Mouse (Mus musculus): ENCODE measurements around the gene Cd38.

Cd38 gene

DNA sequence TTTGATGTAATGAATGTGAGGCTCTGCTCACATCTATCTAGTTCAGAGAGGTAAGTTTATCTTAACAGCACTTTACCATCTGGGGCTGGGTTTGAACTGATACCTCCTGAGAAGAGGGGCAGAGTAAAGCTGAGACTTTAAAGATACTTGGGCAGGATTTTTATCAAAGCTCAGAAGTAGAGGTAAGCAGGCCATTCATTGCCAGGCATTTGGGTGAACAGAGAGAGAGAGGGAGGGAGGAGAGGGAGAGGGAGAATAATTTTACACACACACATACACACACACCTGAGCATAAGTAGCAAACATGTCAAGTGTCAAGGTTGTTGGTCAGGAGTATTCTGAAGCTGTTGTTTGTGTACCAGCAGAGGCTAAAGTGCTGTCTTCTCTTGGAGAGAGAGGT lies at the start of gene Cd38:
TSS of gene Cd38 (plus strand) at position 301 of the 400 bp plus-strand sequence.
- no peak for DNase-seq

DNA sequence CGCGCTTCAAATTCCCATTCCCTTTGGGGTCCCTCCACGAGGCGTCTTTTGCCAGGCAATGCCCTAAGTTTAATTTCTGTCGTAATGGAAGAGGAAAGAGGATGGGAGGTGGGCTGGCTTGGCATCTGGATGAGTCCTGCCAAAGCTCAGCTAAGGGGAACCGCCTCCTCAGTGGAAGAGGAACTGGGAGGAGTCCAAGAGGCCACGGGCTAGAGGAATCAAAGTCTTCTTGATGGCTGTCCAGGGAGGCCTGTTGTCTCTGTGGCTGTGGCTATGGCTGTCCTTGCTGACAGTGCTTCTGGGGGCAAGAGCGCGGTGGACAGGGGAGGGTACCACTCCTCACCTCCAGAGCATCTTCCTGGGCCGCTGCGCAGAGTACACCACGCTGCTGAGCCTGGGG lies 49.7 kb upstream of the Cd38 start, which contains the start of gene Bst1:
TSS of gene Bst1 (plus strand) at position 191 of the 400 bp plus-strand sequence.
- DNase-seq, result peak; percentile 49

DNA sequence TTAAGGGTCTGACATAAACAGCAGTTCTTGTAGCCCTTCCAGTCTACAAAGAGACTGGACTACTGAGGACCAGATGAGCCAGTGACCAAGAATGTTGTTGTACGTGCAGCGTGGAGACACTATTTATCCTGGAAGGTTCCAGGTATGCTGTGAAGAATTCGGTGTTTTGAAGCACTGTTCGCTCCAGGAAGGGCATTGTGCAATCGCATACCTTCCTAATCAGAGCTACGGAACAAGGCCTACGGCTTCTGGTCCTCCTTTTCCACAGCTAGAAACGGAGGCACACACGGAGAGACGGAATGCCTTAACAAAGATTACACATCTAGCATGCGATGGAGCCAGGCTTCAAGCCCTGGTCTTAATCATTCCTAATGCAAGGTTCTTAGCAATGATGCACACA lies 47.6 kb upstream of the Cd38 start:
- peak; percentile 78 for DNase-seq

DNA sequence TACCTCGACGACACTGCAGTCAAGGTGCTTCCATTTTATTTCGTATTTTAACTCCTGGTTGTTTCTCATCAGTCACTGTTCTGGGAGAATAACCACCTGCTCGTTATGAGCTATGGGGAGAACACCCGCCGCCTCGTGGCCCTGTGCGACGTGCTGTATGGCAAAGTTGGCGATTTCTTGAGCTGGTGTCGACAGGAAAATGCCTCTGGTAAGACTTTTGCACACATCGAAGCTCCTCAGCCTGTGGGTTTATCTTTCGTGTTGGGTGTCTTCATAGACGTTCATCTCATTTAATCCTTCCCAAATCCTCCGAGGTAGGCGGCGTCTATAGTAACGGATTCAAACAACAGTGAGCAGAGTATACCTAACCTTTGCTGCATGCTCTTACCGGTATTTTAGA lies 46.8 kb upstream of the Cd38 start, which contains the start of gene Fbxl5:
TSS of gene Fbxl5 (minus strand) at position 101 of the 400 bp plus-strand sequence.
- no peak for DNase-seq

DNA sequence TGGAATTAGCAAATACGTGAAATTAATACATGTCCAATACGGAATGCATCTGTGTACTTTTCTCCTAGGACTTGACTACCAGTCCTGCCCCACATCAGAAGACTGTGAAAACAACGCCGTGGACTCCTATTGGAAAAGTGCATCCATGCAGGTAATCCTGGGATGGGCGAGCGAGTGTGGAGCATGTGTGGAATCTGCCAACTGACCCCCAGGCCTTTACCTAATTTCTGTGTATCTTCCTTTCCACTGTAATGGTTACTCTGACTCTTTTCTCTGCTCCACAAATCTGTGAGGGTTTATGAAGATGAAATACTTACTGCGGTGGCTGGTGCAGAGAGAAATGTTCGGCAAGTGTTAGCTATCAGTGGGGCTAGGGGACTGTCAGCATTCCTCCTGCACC lies 46.2 kb upstream of the Cd38 start:
- DNase-seq, result no peak

DNA sequence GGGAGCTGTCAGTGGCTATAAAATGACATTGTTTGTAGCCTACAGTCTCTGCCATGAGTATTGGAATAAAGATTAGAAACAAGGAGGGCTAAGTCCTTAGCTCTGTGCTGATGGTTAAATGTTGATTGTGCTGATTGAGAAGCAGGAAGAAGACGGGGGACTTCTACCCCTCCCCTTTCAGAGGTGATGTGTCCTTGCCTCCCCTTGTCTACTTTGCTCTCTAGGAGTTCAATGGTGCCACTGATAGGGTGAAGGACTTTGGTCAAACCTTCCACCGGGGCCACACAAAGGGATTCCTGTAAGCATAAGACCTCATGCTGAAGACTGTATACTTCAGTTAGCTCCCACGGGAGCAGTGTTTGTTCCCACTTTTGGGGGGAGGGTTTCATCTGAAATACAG lies 45.5 kb upstream of the Cd38 start:
- no peak for DNase-seq

DNA sequence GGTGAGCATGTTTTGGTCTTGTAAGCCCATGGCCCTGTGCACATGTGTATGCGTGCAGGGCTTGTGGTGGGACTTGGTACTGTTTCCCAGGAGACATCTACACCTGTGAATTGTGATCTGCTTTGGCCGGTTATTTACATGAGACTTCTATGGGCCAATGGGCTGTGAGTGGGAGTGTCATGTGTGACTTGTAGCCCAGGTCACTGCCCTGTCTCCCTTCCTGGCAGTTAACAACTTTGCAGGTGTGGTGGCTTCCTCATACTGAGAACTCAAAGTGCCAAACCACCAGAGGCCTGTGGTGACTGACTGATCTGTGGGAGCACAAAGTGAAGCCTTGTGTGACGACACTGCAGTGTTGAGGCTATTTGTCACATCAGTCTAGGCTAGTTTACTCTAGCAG lies 43.8 kb upstream of the Cd38 start:
- peak; percentile 30 for DNase-seq

DNA sequence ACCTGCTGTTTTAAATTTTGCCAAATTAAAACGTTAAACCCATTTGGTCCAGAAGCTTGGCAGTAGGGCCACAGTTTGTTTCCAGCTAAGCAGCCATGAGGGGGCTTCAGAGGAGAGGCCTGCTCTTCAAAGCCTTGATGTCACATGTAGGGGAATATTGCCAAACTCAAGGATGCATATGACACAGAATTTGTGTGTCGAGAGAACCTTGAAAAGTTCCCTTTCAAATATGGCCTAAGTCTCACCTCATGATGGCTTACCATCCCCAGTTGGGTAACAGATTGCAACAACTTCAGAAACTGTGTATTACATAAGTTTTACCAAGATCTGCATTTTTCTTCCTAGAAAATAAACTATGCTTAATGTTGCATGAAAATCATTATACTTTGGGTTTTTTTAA lies 41.5 kb upstream of the Cd38 start:
- no peak for DNase-seq

DNA sequence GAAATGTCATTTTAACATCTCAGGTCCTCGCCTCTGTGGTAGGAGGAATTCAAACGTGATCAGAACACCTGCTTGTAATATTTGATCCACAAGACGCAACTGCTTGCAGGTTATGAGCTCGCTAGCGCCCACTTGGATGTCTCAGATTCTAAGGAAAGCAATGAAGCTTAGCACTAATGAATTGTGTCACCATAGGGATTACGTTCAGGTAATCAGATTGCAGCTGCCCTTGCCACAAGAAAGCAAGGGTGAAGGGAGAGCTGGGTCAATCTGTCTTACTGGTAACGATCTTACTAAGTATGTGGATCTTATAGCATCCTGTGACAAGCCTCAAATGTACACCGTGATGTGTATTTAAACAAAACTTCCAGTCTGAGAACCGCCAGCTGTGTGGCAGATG lies 41.0 kb upstream of the Cd38 start:
- no peak for DNase-seq

DNA sequence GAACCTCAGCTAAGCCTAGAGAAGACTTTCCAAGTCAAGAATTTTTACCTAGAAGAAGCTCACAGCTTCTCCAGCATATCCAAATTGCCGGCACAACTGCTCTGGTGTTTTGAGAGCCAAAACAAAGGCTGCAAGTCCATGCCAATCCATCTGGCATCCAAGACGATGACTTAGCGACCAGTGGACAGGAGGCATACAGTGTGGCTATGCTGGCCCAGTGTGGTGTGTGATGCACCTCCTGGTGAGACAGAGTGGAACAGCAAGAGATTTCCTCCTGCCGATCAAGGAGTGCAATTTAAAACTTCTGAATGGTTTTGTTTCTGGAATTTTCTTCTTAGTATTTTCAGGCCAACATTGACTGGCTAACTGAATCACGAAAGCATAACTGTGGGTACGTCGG lies 31.8 kb upstream of the Cd38 start:
- peak; percentile 46 for DNase-seq

DNA sequence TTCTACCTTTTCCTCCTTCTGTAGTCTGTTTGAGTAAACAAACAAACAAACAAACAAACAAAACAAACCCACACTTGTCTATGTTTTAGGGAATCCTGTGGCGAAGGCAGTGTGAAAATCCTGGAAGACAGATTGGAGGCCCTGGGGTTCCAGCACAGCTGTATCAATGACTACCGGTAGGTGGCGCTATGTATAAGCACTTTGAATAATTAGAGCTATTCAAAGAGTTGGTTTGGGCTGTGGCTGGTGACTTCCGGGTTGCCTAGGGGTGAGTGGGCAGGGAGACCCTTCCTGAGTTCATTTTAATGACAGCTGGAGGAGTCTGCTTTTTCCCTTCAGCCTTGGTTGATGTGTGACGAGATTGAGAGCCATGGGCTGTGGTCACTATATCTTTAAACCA lies 31.0 kb upstream of the Cd38 start:
- DNase-seq, result peak; percentile 80

DNA sequence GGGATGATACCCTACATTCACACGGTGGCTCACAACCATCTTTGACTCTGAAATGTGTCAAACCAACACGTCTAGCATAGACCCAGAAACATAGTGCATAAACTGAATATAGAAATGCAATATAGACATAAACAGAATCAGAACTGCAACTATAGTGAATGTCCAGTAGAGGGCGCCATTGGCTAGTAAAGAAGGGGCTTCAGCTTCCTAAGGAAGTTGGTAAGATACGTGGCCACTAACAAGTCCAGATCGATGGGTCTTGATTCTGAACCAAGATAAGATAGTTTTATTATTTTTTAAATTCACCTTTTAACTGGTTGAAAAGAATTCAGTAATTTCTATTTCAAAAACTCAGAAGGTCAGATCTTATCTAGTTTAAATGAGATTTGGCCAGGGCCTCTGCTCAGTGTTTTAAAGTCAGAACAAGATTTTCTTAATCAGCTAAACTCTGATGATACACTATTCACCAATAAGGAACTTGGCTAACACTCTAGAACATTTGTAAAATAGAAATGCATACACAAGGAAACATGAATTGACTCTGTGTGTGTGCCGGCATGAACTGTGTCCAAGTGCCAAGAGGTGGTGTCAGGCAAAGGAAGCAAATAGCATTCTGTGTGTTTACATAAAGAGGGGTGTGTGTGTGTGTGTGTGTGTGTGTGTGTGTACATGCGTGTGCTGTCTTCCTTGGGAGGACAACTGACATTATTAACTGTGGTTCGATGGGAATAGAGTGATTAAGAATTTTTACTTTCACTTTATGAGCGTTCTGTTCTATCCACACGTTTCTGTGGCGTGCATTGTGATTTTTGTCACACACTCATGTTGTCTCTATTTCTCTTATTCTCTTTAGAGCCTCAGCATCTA lies 27.0 kb upstream of the Cd38 start:
- peak; percentile 65 for DNase-seq

DNA sequence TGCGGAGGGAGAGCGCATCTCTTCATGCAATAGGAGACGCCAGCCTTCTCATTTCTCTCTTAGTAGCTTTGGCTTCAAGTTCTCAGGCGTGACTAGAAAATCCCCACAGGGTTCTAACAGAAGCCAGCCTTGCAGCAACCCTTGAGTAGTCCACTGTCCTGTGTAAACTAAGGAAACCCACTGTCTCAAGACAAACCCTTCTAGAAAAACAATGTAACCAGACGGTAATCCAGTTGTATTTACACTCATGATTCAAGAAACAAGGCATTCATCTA lies 26.4 kb upstream of the Cd38 start:
- peak; percentile 31 for DNase-seq

DNA sequence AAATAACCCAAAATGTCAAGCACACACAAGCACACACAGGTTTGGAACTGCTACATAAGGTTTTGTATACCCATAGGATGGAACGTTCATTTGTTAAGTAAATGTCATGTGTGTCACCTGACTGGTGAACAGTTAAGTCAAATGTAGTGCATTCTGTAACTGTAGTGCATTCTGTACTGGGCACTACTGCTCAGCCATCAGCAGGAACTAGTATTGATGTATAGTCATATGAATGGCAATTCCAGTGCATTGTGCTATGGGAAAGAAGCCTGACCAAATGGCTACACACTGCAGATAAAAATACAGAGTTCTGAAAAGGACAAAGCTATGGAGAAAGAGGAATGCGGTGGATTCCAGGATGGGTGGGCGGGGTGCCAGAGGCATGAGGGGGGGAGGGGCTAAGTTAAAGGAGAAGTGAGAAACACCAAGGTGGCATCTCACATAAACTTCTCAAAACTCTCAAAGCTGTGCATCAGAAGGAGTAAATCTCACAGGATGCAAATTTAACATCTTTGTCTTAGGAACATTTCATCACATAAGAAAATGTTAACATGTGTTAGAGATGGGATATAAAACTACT lies 25.7 kb upstream of the Cd38 start:
- DNase-seq, result no peak

DNA sequence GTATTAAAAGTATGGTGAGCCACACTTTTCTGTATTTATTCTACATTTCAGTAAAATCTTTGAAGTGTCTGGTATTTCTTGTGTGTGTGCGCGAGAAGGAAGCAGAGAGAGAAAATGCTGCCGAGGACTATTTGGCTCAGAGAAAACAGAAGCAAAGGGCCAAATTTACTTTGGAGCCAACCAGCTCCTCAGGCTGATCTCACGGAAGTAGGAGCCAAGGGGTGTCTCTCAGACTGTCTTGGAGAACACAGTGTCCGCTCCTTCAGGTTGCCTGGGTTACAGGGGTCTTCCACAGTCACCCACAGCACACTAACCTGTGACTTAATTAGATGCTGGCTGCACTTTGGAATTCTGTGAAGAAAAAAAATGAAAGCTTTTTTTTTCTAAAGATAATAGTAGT lies 23.3 kb upstream of the Cd38 start:
- DNase-seq, result no peak

DNA sequence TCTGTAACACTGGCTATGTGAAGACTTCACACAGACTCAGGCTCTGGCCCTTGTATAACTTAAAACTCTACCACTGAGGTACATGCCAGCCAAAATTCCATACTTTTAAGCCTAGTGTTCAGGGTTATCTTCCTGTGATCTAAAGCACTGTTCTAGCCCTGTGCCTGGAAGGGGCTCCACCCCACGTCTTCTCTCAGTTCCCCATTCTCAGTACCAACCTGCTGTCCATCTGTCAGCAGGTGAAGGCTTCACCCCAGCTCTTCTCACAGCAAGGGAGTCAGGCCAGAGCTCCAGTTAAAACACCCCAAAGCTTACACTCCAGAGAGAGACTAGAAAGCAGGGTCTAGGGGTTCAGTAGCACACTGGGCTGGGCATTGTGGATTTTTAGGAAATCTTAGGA lies 22.7 kb upstream of the Cd38 start:
- DNase-seq, result no peak

DNA sequence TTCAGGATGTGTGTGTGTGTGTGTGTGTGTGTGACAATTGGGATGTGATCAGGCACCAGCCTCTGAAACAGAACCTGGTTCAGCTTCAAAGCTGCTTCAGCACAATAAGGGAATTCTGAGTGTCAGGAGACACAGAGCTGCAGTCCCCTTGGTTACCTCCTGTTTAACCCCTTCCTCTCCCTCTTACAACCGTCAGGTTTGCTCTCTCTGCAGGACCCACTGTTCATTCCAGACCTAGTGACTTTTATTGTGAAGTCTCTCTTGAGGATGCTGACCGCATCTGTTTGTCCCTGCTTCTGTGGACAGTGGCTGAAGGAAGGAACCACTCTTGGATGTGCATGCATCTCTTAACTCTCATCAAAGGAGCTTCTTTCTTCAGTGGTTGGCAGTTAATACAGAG lies 22.1 kb upstream of the Cd38 start:
- peak; percentile 35 for DNase-seq

DNA sequence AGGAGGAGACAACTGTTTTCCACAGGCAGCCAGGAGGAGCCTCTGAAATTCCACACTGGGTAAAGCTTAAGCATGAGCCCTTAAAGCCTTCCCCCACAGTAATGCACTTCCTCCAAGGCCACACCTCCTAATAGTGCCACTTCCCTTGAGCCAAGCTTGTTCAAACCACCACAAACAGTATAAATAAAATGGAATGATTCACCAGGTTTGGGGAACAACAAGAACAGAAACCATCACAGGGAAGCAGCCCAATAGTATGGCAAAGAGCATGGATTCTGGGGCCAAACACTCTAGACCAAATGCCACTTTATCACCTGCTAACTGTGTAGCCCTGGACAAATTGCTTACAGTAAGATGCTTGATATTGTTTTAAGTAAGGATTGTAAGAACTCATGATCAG lies 20.8 kb upstream of the Cd38 start:
- DNase-seq, result no peak

DNA sequence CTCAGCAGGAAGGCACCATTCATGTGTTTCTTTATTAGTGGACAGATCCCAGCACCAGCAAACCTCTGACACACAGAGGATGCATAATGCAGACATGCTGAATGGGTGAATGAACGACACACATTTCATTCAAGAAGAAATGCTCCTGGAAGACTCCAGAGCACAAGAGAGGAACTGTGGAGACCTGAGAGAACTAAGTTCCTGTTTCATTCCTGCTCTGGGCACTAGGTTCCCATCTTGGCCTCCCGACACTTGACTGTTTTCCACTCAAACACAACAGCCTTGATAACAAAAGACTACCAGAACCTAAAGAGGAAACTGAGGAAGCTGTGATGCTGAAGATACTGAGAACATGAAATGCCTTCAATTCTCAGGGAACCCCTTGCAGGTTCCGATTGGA lies 20.1 kb upstream of the Cd38 start:
- DNase-seq, result no peak

DNA sequence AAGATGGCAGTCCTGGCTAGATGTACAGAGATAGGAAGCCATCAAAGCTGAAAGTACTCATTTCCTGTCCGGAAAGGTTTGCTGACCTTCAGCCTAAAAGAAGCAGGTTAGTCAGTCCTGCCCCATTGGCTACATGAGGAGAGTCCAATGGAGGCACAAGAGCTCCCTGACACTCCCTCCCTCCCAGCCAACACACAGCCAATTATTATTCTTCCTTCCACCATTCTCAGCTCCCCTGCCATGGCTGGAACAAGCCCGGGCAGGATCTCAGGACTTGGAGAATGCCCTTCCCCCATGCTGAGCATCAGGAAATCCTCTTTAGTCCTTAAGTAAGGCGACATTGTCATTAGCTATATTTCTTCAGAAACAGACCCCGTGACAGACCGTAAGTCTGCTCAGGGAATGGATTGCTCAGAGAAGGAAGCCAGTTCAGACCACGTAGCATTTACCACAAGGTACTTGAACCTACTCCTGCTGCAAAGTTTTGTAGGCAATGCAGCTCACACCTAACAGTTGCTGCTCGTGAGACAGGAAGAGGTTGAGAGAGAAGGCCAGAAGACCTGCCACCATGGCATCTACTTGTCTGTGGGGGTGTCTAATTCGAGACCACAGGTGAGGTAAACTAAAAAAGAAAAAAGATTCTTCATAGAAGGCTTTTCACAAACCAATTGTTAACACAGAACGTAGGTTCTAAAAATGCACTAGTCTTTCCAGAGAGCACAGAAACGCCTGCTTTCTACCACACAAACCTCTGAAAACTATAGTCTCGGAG lies 15.1 kb upstream of the Cd38 start:
- peak; percentile 51 for DNase-seq

DNA sequence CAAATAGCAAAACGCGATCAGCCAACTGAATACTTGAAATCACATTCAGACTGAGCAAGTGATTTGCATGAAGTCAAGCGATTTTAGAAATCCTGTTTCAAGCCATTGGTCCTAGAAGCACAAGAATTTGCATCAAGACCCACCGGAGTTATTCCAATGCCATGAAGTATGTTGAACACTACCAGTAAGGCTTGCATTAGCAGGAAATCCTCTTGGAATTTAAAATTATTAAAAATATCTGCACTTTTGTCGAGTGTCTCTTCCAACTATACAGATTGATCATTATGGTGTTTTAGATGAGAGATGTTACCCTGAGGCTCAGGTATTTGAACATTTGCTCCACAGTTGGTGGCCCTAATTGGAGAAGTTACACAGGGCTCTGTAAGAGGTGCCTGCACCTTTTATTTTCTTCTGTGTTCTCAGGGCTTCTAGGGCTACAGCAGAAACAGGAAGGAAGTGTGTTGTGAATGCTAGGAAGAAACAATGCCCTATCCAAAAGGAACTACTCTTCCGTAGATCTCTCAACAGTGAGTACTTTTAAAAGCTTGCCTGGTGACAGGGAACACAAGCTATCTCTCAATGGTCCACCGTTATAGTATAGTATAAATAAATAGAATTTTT lies 14.4 kb upstream of the Cd38 start:
- DNase-seq, result peak; percentile 30

DNA sequence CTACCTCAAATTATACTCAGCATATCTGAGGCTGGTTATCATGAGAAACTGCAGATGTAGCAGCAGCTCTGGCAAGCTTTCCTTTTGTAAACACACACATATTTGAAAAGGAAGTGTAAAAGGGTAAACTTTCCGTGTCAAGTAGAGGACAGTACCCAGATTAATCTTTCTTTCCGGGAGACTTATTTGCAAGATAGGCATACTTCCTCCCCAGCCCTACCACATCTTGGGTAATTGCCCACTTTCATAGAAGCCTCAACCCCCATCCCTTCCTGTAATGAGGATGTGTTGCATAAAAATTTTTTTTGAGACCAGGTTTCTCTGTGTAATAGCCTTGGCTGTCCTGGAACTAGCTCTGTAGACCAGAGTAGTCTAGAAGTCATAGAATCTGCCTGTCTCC lies 12.6 kb upstream of the Cd38 start:
- peak; percentile 73 for DNase-seq

DNA sequence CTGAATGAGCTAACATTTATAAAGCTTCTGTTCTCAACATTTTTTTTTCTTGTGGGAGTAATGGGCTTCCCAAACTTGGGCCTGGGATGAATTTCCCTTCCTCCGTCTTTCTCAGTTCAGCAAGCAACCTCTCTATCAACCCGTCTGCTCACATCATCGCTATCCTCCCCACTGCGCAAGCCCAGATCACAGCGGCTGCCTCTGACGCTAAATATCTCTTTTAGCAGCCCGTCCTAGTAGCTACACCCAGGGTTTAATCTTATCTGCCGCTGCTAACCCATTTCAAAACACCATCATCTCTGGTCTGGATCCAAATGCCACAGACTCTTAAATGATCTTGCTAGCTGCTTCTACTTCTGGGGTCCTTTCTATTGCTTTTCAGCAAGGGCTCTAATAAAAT lies 8.7 kb upstream of the Cd38 start:
- DNase-seq, result no peak

DNA sequence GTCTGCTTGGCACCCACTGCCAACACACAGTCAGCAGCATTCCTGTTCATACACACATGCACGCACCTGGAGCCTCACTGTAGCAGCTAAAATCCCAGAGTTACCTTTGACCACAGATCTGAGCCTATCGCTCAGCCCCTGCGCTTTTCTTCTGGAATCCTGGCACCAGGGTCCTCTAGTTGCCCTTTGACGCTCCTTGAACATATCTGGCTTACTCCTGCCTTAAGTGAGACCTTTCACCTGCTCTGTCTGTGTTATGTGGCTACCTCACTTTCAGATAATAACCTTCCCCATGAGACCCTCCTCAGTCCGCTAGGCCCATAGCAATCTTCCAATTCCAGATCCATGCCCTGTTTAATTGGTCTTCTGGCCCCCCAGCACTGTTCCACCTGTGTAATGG lies 8.3 kb upstream of the Cd38 start:
- no peak for DNase-seq
